Mouse (Mus musculus) stomach, postnatal 0 days (tissue): ENCODE data around the gene Pprc1. TPM values are rescaled to one million over a fixed set of nuclear protein-coding genes. Genes with fewer than 3 reads are reported as not detected.

ENCODE experiments used
- ATAC-seq: fragments of 200-750 bp; cut with Nextera tagmentation; 2 replicates; pipeline ENCODE4 v1.8.0; 2017; ENCODE audit not compliant: low FRiP score, low TSS enrichment
- DNase-seq: peaks from one replicate; pipeline ENCODE4 v3.0.0-alpha.2; 2016; ENCODE audit warnings: low spot score
- H3K27ac ChIP-seq: fragments of 300-500 bp; sonication (generic); replicated peaks from 2 replicates; pipeline ENCODE4 v1.5.1; 2014; ENCODE audit warnings: mild to moderate bottlenecking, control low read depth
- H3K27me3 ChIP-seq: fragments of 300-500 bp; sonication (generic); 2 replicates; pipeline ENCODE4 v1.6.1; 2014; ENCODE audit warnings: low read length; ENCODE audit not compliant: control insufficient read depth, insufficient read depth
- H3K36me3 ChIP-seq: fragments of 300-500 bp; sonication (generic); 2 replicates; pipeline ENCODE4 v1.6.1; 2014; ENCODE audit warnings: low read length, mixed read lengths; ENCODE audit not compliant: control insufficient read depth, insufficient read depth
- H3K4me1 ChIP-seq: fragments of 300-500 bp; sonication (generic); replicated peaks from 2 replicates; pipeline ENCODE4 v1.6.1; 2014; ENCODE audit warnings: antibody characterized with exemption; ENCODE audit not compliant: control insufficient read depth, insufficient read depth
- H3K4me2 ChIP-seq: fragments of 300-500 bp; sonication (generic); replicated peaks from 2 replicates; pipeline ENCODE4 v1.6.1; 2014; ENCODE audit warnings: low read depth, mild to moderate bottlenecking, control low read depth, moderate library complexity
- H3K4me3 ChIP-seq: fragments of 300-500 bp; sonication (generic); 2 replicates; pipeline ENCODE4 v1.5.1; 2014; ENCODE audit warnings: low read depth, low read length, control low read depth
- H3K9ac ChIP-seq: fragments of 300-500 bp; sonication (generic); 2 replicates; pipeline ENCODE4 v1.6.1; 2014; ENCODE audit warnings: mild to moderate bottlenecking, low read length, control low read depth, mixed read lengths
- H3K9me3 ChIP-seq: fragments of 300-500 bp; sonication (generic); 2 replicates; pipeline ENCODE4 v1.6.1; 2016; ENCODE audit warnings: low read length; ENCODE audit not compliant: control insufficient read depth
- CTCF ChIP-seq: IDR thresholded peaks from 2 replicates; pipeline ENCODE4 v1.5.1; 2016; ENCODE audit warnings: antibody characterized with exemption, low read depth, mild to moderate bottlenecking, moderate library complexity
- EP300 ChIP-seq: optimal IDR thresholded peaks from 2 replicates; pipeline ENCODE3; 2016; ENCODE audit warnings: antibody characterized with exemption
- WGBS: fragments of 180-500 bp; shearing (Covaris S2); extraction: QIAGEN DNeasy Blood & Tissue Kit; methylation state at CpG from one replicate; pipeline ENCODE4 v1.1.7; 2014; 5-methylcytosine and 5-hydroxymethylcytosine counted together
- polyA plus RNA-seq: library from polyadenylated mRNA; unstranded; fragments of >200 nt; fragmentation: Nextera tagmentation; extraction: Ambion mirVana; gene quantifications from 2 replicates; pipeline ENCODE4 v1.2.1, GENCODE M21; 2015

The Pprc1 gene
- polyA plus RNA-seq, 1 experiment from 2014 or later, result 8.6 TPM

DNA sequence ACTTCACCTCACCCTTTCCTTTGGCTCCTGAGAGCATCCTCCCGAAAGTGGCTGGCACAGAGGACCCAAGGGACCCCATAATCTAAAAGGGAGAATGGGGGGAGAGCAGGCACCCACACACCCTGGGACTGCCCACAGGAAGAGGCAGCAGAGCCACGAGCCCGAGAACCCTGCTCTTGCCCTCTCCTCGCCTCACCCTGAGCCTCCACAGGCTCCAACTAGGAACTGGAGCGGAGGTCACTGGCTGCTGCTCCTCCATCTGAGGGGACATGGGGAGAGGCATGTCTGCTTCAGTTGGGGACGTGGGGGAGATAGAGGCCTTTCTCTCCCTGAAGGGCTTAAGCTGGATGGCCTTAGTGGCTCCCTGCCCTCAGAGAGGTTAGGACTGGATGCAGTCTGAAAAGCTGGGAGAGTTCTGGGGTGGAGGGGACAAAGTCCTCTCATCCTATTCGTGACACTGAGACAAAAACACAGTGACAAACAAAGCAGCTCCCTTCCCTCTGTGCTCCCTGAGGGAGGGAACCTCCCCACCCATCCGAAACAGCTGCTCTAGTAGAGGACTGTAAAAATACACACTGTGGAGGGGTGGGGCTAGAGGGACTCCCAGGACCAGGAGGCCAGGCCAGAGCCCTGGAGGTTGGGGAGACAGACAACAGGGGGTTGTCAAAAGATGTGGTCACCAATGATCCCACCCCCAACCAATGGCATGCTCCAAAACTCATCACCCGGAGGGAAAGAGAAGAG, 12.8 kb upstream of the Pprc1 start:
- ATAC-seq (0 out of 2 replicates have a peak, but pooled peaks have one; percentile 19), DNase-seq (no peak)
- 71% methylated on average over 9 of the region's 9 CpGs for WGBS
- H3K4me2 ChIP-seq, result no peak overlapping the region
- H3K9me3 ChIP-seq, result no peaks in the 10 kb centered on the region
- H3K4me1 ChIP-seq, result no peaks in the 10 kb centered on the region; the same call in 1 of the 2 replicates
- no peak overlapping the region for H3K27ac ChIP-seq
- H3K27me3 ChIP-seq, result no peaks in the 10 kb centered on the region
- peaks cover 31% of the 10 kb centered on the region for H3K36me3 ChIP-seq
- TF ChIP-seq CTCF (no peak), EP300 (no peak)
- H3K9ac ChIP-seq, result no peak overlapping the region
- H3K4me3 ChIP-seq, result no peak overlapping the region

- Histone ChIP-seq H3K27me3 (no peaks in the 10 kb centered on the region), H3K9me3 (no peaks in the 10 kb centered on the region), H3K4me2 (no peak overlapping the region), H3K27ac (no peak overlapping the region), H3K36me3 (peaks cover 31% of the 10 kb centered on the region), H3K9ac (no peak overlapping the region), H3K4me3 (no peak overlapping the region), H3K4me1 (peaks cover 9% of the 10 kb centered on the region; the same call in 1 of the 2 replicates)
- no peak for DNase-seq
- no peak for ATAC-seq
- WGBS, result 85% methylated on average over 26 of the region's 26 CpGs
- TF ChIP-seq CTCF, result no peak
- TF ChIP-seq EP300, result no peak
Measured at GRCm38 (mm10) chr19:46032731-46033510, 11.8 kb upstream of the Pprc1 start.

DNA sequence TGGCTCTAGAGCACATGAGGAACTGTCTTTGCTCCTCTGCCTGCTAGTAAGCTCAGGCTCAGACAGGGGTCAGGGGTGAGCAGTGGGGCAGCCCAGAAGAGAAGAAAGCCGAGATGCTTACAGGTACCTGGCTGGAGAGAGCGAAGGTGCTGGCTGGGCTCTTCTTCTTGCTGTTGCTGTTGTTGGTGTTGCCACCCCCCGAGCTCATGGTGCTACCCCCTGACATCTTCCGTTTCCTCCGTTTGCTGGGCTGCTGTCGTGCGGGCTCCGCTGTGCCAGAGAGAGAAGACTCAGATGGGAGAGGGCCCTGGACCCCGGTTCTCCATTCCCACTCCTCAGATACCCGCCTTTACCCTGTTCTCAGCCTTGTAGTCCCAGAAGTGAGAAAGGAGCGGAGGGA, 10.8 kb upstream of the Pprc1 start:
- ATAC-seq, result no peak
- peaks cover 31% of the 10 kb centered on the region for H3K36me3 ChIP-seq

GRCm38 (mm10) chr19:46035971-46036370, 8.7 kb upstream of the Pprc1 start:
- Histone ChIP-seq H3K27me3 (no peaks in the 10 kb centered on the region), H3K4me3 (no peak overlapping the region), H3K9ac (no peak overlapping the region), H3K9me3 (no peaks in the 10 kb centered on the region), H3K36me3 (peaks cover 31% of the 10 kb centered on the region), H3K4me2 (no peak overlapping the region), H3K27ac (no peak overlapping the region), H3K4me1 (peaks cover 14% of the 10 kb centered on the region)
- ATAC-seq (no peak), DNase-seq (no peak)
- TF ChIP-seq CTCF, result no peak
- no peak for TF ChIP-seq EP300
- WGBS, result 81% methylated on average over 13 of the region's 13 CpGs

More for the DNA sequence above, 10.8 kb upstream of the Pprc1 start:
- peaks cover 9% of the 10 kb centered on the region; the same call in 1 of the 2 replicates for H3K4me1 ChIP-seq
- DNase-seq, result no peak
- WGBS, result 93% methylated on average over 11 of the region's 11 CpGs
- H3K9ac ChIP-seq, result no peak overlapping the region
- H3K4me2 ChIP-seq, result no peak overlapping the region
- H3K4me3 ChIP-seq, result no peak overlapping the region
- TF ChIP-seq EP300 (no peak), CTCF (no peak)
- no peaks in the 10 kb centered on the region for H3K9me3 ChIP-seq
- H3K27me3 ChIP-seq, result no peaks in the 10 kb centered on the region
- no peak overlapping the region for H3K27ac ChIP-seq

DNA sequence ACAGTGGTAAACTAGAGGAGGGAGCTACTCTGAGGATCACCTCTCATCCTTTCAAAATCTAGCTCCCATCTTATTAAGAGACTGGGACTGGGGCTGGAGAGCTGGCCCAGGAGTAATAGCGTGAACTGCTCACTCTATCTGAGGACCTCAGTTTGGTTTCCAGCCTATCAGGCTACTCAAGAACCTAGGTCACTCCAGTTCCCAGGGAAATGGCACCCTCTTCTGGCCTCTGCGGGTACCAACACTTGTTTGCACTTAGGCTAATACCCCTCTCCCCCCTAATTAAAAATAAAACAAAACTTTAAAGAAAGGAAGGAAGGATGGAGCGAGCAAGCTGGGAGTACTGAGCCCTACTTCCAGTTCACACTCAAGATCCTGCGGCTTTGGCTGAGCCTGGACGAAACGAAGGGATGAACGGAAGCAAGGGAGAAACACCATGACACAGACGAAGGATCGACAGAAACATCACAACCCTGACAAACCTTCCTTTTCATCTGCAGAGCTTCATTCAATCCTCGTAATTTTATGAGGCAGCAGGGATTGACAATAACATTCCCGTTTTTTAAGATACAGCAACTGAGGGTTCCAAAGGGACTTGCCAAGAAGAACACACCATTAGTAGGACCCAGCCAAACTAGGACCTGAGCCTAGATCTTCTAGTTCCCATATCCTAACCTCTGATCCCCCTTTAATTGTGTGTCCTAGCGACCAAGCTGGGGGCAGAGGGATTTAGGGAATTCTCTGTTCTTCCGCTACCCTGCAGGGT, 8.0 kb upstream of the Pprc1 start:
- TF ChIP-seq EP300 (no peak), CTCF (peak; percentile 54)
- peak overlapping the region; percentile 64; the same call in 1 of the 2 replicates for H3K4me3 ChIP-seq
- peaks cover 29% of the 10 kb centered on the region for H3K36me3 ChIP-seq
- peak overlapping the region; percentile 50; the same call in 1 of the 2 replicates for H3K27ac ChIP-seq
- no peaks in the 10 kb centered on the region for H3K27me3 ChIP-seq
- no peaks in the 10 kb centered on the region for H3K9me3 ChIP-seq
- peak overlapping the region; percentile 93 for H3K4me2 ChIP-seq
- no peak for ATAC-seq
- WGBS, result 68% methylated on average over 13 of the region's 13 CpGs
- DNase-seq, result no peak
- H3K9ac ChIP-seq, result 0 out of 2 replicates have a peak overlapping the region, but pooled peaks have one; percentile 14
- H3K4me1 ChIP-seq, result peaks cover 20% of the 10 kb centered on the region
